Mouse (Mus musculus): ENCODE measurements at regions not wholly inside any gene's neighbourhood (a gene's known extent, or its start where the extent isn't known, plus 50 kb on each side); places are given as distances from the start of the nearest gene placed in this dataset.

DNA sequence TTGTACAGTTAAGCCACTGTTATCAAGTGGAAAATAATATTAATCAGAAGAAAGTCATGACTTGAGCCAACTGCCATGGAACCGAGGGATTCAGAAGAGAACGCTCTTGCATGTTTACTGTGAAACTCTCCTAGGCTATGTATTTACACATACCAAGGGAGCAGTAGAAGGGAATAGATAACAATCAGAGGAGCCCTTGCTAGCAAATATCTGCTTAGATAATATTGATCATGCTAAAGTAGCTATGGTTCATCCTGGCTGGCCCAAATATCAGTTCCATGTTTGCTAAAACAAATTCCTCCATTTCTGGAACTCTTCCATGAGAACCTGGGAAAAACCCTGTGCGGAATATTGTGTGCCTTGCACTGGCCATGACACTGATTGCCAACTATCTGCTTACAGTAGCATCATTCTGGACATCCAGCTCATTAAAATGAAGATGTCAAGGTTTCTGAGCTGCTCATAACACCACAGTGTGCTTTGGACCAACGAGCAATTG is 179.5 kb upstream of the Tmem72 start:
- no peak for DNase-seq (ENCODE audit: low spot score in 2 of 2)

DNA sequence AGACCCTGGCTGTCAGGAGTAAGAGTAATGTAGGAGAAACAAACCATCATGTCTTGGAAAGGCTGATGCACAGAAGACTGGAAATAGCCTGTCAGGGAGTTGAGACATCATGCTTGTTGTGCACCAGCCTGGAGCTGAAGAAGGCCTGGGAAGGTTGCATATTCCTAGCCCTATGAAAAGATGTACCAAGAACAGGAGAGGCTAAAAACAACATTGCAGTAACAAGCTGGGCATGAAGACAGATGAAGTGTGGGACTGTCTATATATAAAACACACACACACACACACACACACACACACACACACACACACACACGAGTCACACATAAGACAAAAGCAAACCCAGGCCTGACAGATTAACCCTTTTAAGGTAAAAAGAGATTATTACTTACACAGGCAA is 185.1 kb upstream of the Tmem72 start:
- DNase-seq (ENCODE audit: low spot score in 2 of 2), result no peak

DNA sequence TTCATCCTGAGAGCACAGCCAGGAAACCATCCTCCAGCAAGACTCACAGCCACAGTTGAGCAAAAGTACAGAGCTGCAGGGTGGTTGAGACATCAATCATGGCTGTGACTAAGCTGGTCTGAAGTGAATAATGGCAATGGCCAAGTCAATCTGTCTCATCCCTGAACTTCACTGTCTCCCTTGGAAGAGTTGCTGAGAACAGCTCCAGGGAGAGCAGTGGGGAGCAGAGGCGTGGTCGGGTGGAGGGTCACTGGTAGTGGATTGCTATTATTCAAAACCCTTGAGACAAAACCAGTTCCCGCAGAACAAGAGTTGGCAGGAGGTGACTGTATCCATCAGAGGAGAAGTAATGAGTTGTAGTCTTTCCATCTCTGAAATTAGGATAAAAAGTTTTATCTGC is 185.7 kb upstream of the Tmem72 start:
- DNase-seq (ENCODE audit: low spot score in 2 of 2), result no peak

DNA sequence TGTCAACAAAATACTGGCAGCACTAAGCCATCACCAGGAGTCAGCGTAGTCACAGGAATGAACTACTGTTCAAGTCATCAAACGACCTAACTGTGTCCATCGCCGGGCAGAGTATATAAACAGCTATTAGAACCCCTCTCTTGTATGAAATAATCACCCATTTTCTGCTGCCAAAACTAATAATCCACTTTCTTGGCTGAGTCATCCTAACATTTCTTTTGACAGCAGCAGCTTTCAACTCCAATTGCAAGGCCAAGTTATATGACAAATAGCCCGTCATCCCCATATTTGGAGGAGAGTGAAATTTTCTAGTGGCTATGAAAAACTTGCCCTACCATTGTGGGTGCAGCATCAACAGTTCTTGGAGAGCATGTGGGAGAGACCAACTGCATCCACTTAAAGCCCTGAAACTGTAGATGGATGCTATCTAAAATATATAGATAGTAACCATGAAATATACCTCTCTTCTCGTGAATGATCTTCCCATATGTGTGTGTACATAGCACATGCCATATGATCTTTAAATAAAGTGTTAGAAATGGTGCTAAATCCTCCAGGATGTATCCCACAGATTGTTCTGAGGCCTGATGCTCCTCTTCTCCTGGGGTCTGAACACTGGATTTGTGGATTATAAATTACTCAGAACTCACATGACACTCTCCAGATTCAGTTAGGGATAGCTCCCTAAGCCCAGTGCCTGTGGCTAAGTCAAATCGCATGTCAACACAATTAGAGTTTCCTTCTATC is 189.9 kb upstream of the Tmem72 start:
- DNase-seq (ENCODE audit: low spot score in 2 of 2), result no peak

DNA sequence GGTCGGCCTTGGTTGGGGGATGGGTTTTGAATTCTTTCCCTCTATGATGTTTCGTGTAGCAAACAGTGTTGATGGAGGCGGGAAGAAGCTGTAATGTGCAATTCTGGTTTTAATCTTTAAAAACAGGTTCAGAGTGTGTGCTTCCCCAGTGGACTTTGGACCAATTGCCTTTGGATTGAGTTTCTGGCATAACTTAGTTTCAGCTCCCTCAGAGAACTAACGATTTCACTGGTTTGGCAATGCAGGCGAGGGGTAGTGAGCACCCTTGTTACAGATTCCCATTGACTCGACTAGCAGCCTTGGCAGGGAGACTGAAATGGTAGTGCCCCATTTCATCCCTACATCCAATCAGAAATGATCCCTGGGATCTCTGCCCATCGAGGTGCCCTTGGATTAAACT is 193.9 kb upstream of the Tmem72 start:
- no peak for DNase-seq (ENCODE audit: low spot score in 2 of 2)

DNA sequence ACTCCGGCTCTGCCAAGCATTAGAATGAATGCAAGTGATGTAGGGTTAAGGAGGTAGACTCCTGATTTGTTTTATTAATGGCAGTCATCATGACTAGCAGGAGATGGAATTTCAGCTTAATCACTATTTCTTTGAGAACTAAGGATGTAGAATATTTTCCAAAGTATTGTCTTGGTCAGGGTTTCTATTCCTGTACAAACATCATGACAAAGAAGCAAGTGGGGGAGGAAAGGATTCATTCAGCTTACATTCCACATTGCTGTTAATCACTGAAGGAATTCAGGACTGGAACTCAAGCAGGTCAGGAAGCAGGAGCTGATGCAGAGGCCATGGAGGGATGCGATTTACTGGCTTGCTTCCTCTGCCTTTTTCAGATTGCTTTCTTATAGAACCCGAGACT is 195.4 kb upstream of the Tmem72 start:
- DNase-seq (ENCODE audit: low spot score in 2 of 2), result no peak

DNA sequence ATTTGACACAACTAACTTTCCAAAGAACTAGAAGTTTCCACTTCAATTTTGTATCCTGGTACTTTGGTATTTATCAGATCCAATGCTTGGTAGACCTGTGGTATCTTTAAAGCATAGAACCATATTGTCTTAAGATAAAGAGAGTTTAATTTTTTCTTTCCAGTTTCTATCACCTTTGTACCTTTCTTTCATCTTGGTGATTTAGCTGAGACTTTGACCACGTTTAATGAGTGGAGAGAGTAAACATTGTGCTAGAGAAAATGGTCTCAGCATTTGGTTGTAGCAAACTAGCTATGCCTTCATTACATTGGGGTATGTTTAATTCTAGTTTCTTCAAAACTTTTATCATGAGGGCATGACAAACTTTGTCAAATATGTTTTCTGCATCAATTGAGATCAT is 197.4 kb upstream of the Tmem72 start:
- no peak for DNase-seq (ENCODE audit: low spot score in 2 of 2)

DNA sequence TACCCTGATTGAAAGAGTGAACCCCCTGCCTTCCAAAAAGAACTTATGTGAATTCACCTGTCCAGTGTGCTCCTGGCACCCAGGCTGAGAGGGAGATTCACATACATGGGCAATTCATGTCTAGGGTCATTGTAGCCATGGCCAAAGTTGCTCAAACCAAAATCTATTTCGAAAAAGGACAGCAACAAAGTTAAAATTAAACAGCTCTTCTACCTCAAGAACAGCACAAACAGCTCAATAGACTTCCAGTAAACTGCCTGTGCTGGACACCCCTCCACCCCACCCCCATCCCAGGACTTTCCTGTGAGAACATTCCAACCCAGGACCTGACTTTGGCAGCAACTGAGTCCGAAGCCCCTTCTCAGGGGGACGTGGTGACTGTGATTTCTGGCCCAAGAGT is 218.3 kb upstream of the Tmem72 start:
- DNase-seq (ENCODE audit: low spot score in 2 of 2), result no peak

DNA sequence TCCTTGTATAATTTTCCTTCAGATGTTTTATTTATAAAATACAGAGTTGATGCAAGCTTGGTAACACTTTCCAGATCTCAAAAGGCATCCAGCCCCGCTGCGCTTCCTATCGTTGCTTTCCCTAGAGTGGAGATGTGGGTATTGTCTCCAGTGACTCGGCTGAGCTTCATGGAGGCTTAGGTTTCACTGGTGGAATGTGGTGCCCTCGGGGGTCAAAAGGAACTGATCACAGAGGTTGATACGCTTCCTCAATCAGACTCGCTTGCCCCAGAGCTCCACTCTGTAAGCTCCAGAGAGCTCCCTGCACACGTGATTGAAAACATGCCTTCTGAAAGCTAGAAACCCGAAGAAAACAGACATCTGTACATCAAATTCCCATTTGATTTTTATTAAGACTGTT is 224.9 kb upstream of the Tmem72 start:
- no peak for DNase-seq (ENCODE audit: low spot score in 2 of 2)

DNA sequence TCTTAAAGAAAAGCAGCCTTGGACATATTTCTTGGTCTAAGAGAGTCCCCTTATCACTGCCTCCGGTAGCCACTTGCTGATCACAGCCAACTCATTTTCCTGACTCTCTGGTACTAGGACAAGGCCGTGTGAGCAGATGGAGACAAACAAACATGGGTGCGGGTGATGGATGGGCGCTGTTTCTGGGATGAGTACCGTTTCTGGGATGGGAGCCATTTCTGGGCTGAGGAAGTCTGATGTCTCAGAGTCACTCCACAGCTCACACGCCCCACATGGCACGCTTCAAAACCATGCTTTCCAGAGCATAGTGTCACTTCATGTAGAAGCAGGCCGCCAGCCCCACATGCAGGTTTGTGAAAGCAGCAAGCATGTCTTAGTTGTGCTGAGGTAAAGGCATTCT is 225.6 kb upstream of the Cxcl12 start:
- DNase-seq (ENCODE audit: low spot score in 2 of 2), result peak in 1 of 2 experiments; percentile 4

DNA sequence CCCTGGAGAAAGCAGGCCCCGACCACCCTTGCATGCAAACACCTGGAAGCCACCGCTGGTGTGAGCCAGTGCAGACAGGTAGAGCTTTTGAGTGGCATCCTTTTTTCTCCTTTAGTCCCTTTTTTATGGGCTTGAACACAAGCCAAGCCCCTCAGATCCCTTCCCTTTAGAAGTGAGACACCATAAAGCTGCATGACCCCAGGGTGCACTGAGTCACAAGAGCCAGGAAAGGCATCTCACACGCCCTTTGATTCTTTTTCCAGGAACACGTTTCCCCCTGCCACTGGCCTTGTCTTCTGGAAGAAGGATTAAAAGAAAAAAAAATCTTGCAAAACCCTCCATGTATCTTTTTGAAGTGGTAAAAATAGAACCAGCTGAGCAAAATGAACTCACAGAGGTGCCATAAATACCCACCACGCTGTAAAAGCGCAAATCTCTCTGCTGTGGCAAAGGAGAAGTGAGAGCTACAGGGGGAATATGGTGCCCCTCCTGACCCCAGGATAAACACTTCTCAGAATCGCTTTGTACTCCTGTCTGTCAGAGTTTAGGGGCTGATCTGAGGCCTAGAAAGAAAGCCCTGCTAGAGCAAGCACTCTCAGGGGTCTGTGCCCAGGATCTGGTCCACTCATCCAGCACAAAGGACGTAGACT is 222.1 kb upstream of the Cxcl12 start:
- no peak for DNase-seq (ENCODE audit: low spot score in 2 of 2)

DNA sequence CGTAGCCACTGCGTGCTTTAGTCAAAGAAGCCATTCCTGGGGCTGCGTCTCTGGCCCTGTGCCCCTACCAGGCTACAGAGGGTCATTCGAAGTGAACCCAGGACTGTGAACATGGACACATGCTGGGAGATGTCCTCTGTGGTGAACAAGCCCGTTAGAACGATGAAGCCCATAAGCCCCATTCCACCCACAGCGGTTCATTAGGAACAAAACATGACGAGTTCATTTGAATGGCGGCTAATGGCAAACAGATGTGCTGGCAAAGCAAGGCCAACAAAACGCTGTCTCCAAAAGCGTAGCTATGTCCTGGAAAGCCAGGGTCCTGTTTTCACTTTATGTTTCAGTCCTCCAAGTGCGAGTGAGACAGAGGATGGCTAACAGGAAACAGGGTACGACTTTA is 208.7 kb upstream of the Cxcl12 start:
- no peak for DNase-seq (ENCODE audit: low spot score in 2 of 2)

DNA sequence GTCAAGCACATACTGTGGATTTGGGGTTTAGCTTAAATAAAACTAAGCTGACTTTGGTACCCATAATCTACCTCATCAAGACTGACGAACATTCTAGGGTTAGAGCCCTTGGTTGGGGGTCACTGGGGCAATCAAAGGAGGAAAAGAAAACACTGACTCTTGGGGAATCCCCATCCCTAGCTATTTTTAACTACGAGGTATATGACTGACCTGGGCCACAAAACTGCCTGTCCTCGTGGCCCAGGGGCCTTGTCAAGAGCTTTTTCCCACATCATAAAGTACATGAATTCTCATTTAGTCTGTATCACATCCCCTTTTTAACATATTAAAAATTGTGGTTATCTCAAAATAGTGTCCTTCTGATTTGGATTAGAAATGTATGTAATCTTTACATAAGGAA is 207.7 kb upstream of the Cxcl12 start:
- no peak for DNase-seq (ENCODE audit: low spot score in 2 of 2)

DNA sequence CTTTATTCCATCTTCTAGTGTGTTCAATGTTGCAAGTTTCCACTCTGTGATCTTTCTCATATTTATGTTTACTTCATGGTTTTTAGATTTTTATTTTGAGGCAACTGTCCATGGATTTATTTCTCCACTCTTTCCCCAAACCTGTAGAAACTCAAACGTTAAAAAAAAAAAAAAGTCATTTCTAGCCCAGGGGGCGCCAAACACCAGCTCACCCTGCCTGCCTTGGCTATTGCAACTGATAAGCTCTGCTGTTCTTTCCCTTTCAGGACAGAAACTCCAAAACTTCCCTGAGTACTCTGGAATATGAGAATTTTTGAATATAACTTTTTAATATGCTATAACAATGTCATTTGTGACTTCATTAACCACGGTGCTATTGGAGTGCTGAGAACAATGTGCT is 201.9 kb upstream of the Cxcl12 start:
- DNase-seq (ENCODE audit: low spot score in 2 of 2), result no peak

DNA sequence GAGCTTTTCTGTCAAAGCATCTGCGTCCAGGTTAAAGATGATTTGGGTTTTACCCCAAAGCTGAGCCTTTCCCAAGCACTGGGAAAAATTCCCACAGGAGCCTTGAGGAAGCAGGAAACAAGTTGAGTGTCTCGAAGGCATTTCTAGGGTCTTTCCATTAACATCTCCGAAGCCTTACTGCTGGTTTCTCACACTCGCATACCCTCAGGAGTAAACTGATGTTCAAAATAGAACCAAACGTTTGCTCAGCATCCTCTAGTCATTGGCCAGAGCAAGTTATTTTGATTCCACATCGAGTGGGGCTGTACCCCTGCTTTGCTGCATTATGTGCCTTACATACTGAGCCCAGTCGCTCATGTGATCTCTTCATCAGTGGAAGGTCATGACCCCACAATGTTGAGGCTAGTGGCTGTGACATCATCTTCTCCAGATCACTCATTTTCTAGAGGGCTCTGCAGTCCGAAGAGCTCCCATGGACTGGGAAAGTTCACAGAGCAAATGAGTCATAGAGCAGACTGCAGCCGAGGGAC is 198.9 kb upstream of the Cxcl12 start:
- DNase-seq (ENCODE audit: low spot score in 2 of 2), result no peak

DNA sequence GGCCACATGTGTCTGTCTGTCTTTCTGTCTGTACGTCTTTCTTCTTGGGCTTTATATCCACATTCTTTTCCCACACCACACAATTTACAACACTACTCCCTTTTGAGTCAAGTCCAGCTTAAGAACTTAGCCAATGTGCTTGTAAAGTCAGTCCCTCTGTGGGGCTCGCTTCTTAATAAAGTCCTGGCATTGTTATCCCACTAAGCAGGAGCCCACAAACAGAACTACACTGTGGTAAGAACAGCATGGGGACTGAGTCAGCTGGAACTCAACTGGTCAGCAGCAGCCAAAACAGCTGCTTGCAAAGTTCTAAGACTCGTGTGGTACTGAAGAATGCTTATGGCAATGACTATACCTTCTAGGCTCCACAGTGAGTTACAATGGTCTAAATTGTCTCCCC is 193.5 kb upstream of the Cxcl12 start:
- DNase-seq (ENCODE audit: low spot score in 2 of 2), result no peak

DNA sequence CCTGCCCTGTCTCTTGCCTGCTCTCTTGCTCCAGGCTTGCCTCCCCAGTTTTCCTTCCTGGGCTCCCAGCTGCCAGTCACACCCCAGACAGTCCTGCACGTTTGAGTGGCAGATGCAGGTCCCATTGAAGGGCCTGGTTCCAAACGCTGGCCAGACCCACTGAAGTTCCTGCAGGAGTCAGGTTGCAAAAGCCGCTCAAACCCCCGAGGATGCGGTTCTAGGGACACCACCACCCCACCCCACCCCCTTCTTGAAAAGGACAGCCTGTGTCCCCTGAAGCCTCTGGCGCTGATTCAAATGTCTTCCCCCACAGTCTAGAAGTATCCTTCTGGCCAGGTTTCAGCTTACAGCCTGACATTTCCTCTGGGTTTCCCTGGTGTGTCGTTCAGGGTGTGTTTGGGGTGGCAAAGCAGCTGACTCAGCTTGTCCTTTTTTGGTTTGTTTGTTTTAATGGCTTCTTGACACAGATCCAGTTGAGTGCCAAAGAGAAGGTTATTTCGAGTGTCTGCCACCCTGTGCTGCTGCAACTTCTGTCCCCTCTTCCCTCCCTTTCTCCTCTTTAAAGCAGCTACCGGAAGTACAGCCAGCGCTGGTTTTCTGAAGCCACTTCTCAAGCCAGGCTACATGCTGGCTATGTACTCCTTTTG is 187.9 kb upstream of the Cxcl12 start:
- no peak for DNase-seq (ENCODE audit: low spot score in 2 of 2)

DNA sequence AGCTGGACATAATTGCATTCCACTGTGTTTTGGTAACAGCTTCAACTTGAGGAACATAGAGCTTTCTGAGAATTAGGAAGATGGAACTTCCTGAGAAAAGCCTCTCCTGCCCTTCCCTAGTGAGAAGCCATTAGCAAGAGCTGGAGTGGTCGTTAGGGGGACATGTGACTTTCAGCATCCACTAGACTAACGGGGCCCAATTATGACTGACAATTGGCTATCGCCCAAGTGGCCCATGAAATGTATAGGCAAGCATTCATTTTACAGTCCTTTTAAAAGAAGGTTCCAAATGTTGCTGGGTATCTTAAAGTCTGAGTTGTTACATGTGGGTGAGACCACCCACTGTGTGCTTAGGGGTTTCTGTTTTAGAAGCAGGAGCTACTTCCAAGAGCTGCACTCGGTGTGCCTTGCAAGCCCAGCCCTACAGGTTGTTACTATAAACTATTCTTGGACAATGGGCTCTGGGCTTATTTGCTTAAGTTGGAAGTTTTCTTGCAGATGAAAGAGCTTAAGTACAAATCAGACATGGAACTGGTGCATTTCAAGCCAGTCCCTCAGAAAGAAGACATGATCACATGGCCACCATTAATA is 183.1 kb upstream of the Cxcl12 start:
- no peak for DNase-seq (ENCODE audit: low spot score in 2 of 2)

DNA sequence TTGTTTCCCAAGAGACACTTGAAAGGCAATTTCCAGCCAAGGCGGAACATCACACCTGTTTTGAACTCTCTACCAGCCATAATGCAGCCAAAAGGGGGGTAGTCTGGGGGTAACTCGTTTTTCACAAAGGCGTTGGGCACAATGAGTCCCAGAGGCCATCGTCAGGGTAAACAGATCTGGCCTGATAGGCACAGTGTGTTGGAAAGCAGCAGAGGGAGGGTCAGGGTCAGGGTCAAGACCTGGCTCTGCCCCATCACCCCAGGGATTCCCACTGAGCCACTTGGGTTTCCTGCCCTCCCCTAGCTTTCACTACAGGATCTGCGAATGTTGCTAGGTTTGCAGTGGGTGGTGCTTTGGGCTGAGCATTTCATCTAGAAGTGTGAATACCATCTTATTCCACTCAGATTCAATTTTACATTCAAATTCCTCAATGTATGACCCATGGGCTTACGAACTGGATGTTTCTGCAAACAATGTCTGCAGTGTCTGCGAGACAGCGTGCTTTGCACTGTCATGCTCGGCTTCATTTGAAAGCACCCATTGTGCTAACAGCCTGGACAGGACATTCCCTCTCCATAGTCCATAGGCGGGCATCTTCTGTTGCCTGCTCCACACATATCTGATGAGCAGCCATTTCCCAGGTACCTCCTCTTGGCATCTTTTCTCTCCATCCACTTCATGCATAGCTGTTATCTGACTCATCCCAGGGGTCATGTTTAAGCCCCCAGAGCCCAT is 181.9 kb upstream of the Cxcl12 start:
- no peak for DNase-seq (ENCODE audit: low spot score in 2 of 2)

DNA sequence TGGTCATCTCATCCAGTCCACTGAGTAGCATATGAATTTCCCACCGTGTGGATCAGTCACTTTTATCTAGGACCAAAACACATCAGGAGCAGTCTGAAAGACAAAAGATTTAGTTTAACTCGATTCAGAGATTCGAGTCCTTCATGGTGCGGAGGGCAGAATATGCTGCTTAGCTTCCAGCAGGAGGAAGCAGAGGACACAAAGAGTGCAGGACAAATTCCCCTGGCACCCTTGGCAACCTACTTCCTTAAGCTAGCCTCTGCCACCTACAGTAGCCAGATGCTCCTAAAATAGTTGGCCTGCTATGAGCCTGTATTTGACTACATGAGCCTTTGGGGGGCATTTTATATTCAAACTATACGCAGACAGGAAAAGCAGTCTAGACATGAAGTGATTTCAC is 181.1 kb upstream of the Cxcl12 start:
- DNase-seq (ENCODE audit: low spot score in 2 of 2), result no peak
